Mouse (Mus musculus) left cerebral cortex, adult 2 months (tissue): Measurements from ENCODE around the gene Rbfox1. TPM values are rescaled to one million over a fixed set of nuclear protein-coding genes. Genes with fewer than 3 reads are reported as not detected.

Experiments
- DNase-seq, 2 experiments: peaks; one replicate each; pipeline ENCODE4 v3.0.0; 2021 to 2022; ENCODE audit warnings: low spot score in 2 of 2, mixed read lengths in 1 of 2; ENCODE audit errors: extremely low spot score in 1 of 2
- H3K27ac ChIP-seq: fragments of 200-600 bp; 2 replicates; pipeline ENCODE4 v1.8.1; 2022
- H3K4me3 ChIP-seq: fragments of 200-600 bp; 2 replicates; pipeline ENCODE4 v1.8.1; 2022
- CTCF ChIP-seq: fragments of 200-600 bp; IDR thresholded peaks from 2 replicates; pipeline ENCODE4 v1.8.1; 2022; ENCODE audit warnings: antibody characterized with exemption, mild to moderate bottlenecking, moderate library complexity
- intact Hi-C: fragments of 180-260 bp; cut with DNase I; formaldehyde crosslinking; loops from one replicate; pipeline ENCODE4 v1.15.1; 2025
- total RNA-seq, 2 experiments: library from RNA; stranded (reverse); gene quantifications; 2 replicates each; pipeline ENCODE4 v1.2.3; 2021

Gene Rbfox1
- total RNA-seq, 2 experiments from 2014 or later = 330 to 336 TPM

DNA sequence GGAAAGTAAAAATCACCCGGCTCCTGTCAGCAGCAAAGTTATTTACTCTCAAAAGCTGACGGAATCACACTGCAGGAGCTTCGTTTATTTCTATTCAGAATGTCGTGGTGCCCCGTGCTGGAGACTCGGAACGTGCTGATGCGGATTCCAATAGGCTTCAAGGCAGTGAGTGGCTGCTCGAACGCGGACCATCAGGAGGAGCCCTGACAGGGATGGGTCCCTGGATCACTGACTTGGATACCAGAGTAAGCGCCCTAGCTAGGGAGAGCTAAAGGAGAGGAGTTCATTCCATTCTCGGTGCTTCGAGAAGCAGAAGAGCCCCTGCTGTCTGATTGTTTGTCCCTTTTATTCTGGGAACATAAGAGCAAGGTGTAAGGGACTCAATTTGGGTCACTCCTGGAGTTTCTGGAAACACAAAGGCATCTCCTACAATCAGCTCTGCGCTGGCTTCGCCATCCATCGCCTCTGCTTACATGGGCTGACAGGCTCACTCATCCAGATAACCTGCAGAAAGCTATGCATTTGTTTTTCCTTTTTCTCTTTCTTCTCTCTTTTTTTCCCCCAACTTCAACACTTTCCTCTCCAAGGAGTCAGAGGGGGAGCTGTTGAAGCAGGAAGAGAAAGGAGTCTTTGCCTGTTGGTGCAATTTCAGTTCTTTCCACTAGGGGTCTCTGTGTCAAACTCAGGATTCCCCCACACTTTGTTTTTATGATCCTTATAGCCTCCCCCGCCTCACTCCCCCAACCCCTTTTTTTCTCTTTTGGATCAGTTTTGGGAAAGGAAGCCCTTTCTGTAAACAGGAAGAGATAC is 1164.2 kb downstream of the Rbfox1 start:
- peak; percentile 94 for TF ChIP-seq CTCF
- Histone ChIP-seq H3K4me3 (peak overlapping the region; percentile 15; the same call in 1 of the 2 replicates), H3K27ac (peak overlapping the region; percentile 12)
- intact Hi-C loops = loop anchor here (5.0 to 10.0 kb wide), 2 partner anchors 257 to 545 kb away; no protein-coding TSS in a partner anchor
- DNase-seq = peak in 1 of 2 experiments; percentile 48

GRCm38 (mm10) chr16:7050945-7051344 is 1165.8 kb downstream of the Rbfox1 start:
- no peak for TF ChIP-seq CTCF
- H3K27ac ChIP-seq = no peak overlapping the region
- no peak overlapping the region for H3K4me3 ChIP-seq
- intact Hi-C loops = loop anchor here (5.0 to 10.0 kb wide), 2 partner anchors 224 to 566 kb away; no protein-coding TSS in a partner anchor
- DNase-seq = no peak

- Histone ChIP-seq H3K4me3 (no peak overlapping the region), H3K27ac (peak overlapping the region; percentile 32; the same call in 1 of the 2 replicates)
- DNase-seq = no peak
- intact Hi-C loops = loop anchor here (5.0 to 10.0 kb wide), 2 partner anchors 223 to 565 kb away; no protein-coding TSS in a partner anchor
- no peak for TF ChIP-seq CTCF
These were observed 1166.8 kb downstream of the Rbfox1 start for GRCm38 (mm10) chr16:7051991-7052390.

DNA sequence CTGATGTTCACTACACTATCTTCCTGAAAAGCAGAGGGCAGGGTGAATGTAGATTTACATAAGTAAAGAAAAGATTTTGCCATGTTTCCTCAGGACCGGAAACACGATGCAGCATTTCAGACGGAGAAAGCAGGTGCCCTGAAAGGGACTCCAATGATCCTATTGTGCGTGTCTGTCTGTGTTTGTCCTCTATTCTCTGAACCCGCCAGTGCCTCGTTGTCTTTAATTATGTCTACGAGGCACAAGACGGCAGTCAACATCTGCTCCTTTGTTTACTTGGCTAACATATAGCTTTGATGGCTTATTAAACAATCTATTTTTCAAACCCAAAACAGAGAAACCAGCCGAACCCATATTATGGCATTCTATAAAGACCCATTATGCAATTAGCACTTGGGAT is 1167.3 kb downstream of the Rbfox1 start:
- intact Hi-C loops = loop anchor here (5.0 to 10.0 kb wide), 2 partner anchors 222 to 565 kb away; no protein-coding TSS in a partner anchor
- peak overlapping the region; percentile 32; the same call in 1 of the 2 replicates for H3K27ac ChIP-seq
- no peak overlapping the region for H3K4me3 ChIP-seq

DNA sequence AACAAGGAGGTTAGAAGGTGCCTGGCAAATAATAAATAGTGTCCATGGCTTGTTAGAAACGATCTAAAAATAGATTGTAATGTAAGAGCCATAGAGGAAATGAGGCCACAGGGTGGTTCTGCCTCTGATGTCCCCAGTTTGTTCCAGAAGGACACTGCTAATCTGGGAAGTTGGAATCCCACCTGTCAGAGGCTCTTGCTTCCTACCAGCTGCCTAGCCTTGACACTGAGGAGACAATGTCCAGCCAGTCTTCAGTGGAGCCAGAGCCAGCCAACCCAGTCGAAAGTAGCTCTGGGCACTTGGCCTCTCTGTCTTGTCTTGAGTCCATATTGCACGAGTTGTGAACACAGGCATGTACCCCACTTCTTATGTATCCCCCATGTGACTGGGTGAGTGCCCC is 1172.6 kb downstream of the Rbfox1 start:
- intact Hi-C loops = loop anchor here (10.0 kb wide), 1 partner anchor 217 kb away; no protein-coding TSS in a partner anchor
- DNase-seq = no peak
- Histone ChIP-seq H3K4me3 (no peak overlapping the region), H3K27ac (no peak overlapping the region)
- TF ChIP-seq CTCF = no peak

More for the DNA sequence above, 1167.3 kb downstream of the Rbfox1 start:
- DNase-seq = no peak
- no peak for TF ChIP-seq CTCF

DNA sequence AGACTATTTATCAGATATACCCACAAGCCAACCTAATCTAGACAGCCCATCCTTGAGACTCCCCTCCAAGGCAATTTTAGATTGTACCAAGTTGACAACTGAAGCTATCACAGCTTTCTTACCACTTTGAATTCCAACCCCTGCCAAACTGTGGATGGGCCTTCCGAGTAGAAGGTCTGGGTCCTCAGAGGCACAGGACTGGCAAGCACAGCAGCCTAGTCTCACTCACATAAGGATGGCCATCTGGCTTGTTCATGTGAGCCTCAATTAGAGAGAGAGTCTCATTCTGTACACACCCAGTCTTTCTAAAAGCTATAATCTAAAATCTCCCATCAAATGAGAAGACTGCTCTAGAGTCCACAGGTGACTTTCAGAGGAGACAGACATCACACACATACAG is 1173.4 kb downstream of the Rbfox1 start:
- no peak for DNase-seq
- Histone ChIP-seq H3K4me3 (no peak overlapping the region), H3K27ac (no peak overlapping the region)
- TF ChIP-seq CTCF = no peak
- intact Hi-C loops = loop anchor here (10.0 kb wide), 1 partner anchor 216 kb away; no protein-coding TSS in a partner anchor

DNA sequence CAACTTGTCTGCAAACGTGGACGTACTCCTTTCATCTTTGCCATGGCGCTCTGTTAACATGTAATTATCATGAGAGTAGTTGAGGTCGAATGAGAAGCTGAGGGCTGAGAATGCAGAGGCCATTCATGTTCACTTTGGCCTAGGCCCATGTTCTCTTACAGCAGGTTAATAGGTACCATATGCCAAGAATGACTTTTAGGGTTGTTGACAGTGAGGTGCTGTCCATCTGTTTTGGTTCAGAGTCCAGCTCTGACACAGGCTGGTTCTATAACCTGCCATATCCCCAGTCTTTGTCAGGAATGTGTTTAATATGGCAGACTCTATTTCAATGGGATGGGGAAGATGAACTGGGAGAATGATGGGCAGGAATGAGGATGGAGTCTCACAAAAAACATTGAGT is 1174.4 kb downstream of the Rbfox1 start:
- Histone ChIP-seq H3K27ac (no peak overlapping the region), H3K4me3 (no peak overlapping the region)
- DNase-seq = no peak
- no peak for TF ChIP-seq CTCF
- intact Hi-C loops = loop anchor here (10.0 kb wide), 1 partner anchor 215 kb away; no protein-coding TSS in a partner anchor

- H3K27ac ChIP-seq = no peak overlapping the region
- no peak for TF ChIP-seq CTCF
- DNase-seq = no peak
- no peak overlapping the region for H3K4me3 ChIP-seq
- intact Hi-C loops = no loop called here
These were observed 1175.7 kb downstream of the Rbfox1 start for GRCm38 (mm10) chr16:7060864-7061263.

GRCm38 (mm10) chr16:7062512-7062911 is 1177.4 kb downstream of the Rbfox1 start:
- no peak for TF ChIP-seq CTCF
- no peak for DNase-seq
- H3K27ac ChIP-seq = no peak overlapping the region
- no peak overlapping the region for H3K4me3 ChIP-seq
- intact Hi-C loops = no loop called here

DNA sequence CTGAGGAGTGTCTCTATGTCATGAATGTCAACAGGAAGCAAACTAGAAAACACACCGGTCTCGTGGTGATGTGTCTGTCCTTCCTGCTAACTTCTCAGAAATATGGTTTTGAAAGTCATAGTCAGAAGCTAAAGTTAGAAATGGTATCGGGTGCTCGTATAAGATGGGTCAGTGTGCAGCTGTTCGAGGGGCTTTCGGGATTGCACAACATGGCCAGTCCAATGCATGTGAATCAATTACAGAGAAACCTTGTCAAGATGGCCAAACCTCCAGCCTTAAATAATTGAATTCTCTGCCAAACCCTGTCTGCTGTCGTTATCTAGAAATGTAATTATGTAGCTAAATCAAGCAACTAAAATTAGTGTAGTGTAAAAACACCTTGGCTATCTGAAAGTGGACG is 1182.0 kb downstream of the Rbfox1 start:
- no peak for DNase-seq
- intact Hi-C loops = no loop called here
- H3K27ac ChIP-seq = no peak overlapping the region
- H3K4me3 ChIP-seq = no peak overlapping the region
- TF ChIP-seq CTCF = no peak

GRCm38 (mm10) chr16:7069599-7069998 is 1184.4 kb downstream of the Rbfox1 start:
- DNase-seq = no peak
- TF ChIP-seq CTCF = no peak
- intact Hi-C loops = no loop called here
- Histone ChIP-seq H3K27ac (no peak overlapping the region), H3K4me3 (no peak overlapping the region)

GRCm38 (mm10) chr16:7074786-7075185 is 1189.6 kb downstream of the Rbfox1 start:
- no peak overlapping the region; the same call in 1 of the 2 replicates for H3K27ac ChIP-seq
- DNase-seq = no peak
- H3K4me3 ChIP-seq = no peak overlapping the region
- no peak for TF ChIP-seq CTCF
- intact Hi-C loops = no loop called here
